16 mouse cellular contexts compared by ENCODE assay signal in genomic region chr14:122271104-122271746, GRCm38 (mm10).
A peak's percentile ranks its signal among the peaks of the same experiment; 100 is the strongest.
DNase-seq lines count a peak whose midpoint lies in the region; ATAC-seq and TF ChIP-seq lines count a peak whose summit lies in the region.
"Had no signal": no experiment of that assay in that cellular context is flagged by ENCODE, and none has a peak within 500 bp of the region (broad histone marks: within the 10 kb centered on the region; RNA-seq: fewer than 3 reads in every experiment).

No protein-coding gene starts in this region.

- peaks cover 6% of the 10 kb centered on the region for H3K4me1 ChIP-seq in kidney, embryonic 15.5 days
- H3K4me1 ChIP-seq in hindbrain, embryonic 10.5 days (replicated peaks): peaks cover 21% of the 10 kb centered on the region
- H3K4me1 ChIP-seq in midbrain, postnatal 0 days (ENCODE audit: insufficient read depth, low read length): no peaks in the 10 kb centered on the region
- H3K4me1 ChIP-seq: liver, embryonic 12.5 days had no signal

- no peaks in the 10 kb centered on the region for H3K9me3 ChIP-seq in kidney, embryonic 15.5 days (replicated peaks)
- no peaks in the 10 kb centered on the region for H3K9me3 ChIP-seq in hindbrain, embryonic 10.5 days
- H3K9me3 ChIP-seq in midbrain, postnatal 0 days (ENCODE audit: low read length): no peaks in the 10 kb centered on the region
- H3K9me3 ChIP-seq: liver, embryonic 12.5 days had no signal

- no peak overlapping the region for H3K27ac ChIP-seq in kidney, embryonic 15.5 days
- peak overlapping the region; percentile 82 for H3K27ac ChIP-seq in hindbrain, embryonic 10.5 days
- H3K27ac ChIP-seq in midbrain, postnatal 0 days (ENCODE audit: low read depth, low read length): no peak overlapping the region
- H3K27ac ChIP-seq: liver, embryonic 12.5 days; stomach, postnatal 0 days had no signal

- 0 out of 2 replicates have a peak, but pooled peaks have one; percentile 34 for ATAC-seq in kidney, embryonic 15.5 days (replicated peaks; ENCODE audit: low FRiP score)
- ATAC-seq in midbrain, postnatal 0 days (ENCODE audit: low FRiP score): peak; percentile 38; the same call in 1 of the 2 replicates
- ATAC-seq: liver, embryonic 12.5 days had no signal

- WGBS in kidney, embryonic 15.5 days: 34% methylated on average over 14 of the region's 14 CpGs
- WGBS in hindbrain, embryonic 10.5 days: 19% methylated on average over 14 of the region's 14 CpGs
- WGBS in midbrain, postnatal 0 days: 35% methylated on average over 14 of the region's 14 CpGs

- H3K36me3 ChIP-seq in kidney, embryonic 15.5 days: no peaks in the 10 kb centered on the region
- no peaks in the 10 kb centered on the region for H3K36me3 ChIP-seq in hindbrain, embryonic 10.5 days
- H3K36me3 ChIP-seq in midbrain, postnatal 0 days (ENCODE audit: insufficient read depth, low read length): no peaks in the 10 kb centered on the region
- H3K36me3 ChIP-seq: liver, embryonic 12.5 days had no signal

- no peak overlapping the region for H3K4me3 ChIP-seq in kidney, embryonic 15.5 days (replicated peaks)
- 0 out of 2 replicates have a peak overlapping the region, but pooled peaks have one; percentile 9 for H3K4me3 ChIP-seq in hindbrain, embryonic 10.5 days
- H3K4me3 ChIP-seq in midbrain, postnatal 0 days (ENCODE audit: low read depth, low read length): no peak overlapping the region
- H3K4me3 ChIP-seq: liver, embryonic 12.5 days had no signal

- TF ChIP-seq CTCF in midbrain, postnatal 0 days (IDR thresholded peaks at IDR 0.05): no peak

- H3K9ac ChIP-seq in kidney, embryonic 15.5 days: no peak overlapping the region
- H3K9ac ChIP-seq in midbrain, postnatal 0 days (replicated peaks; ENCODE audit: low read length, poor library complexity, severe bottlenecking): no peak overlapping the region
- H3K9ac ChIP-seq: liver, embryonic 12.5 days had no signal

- H3K27me3 ChIP-seq in kidney, embryonic 15.5 days: no peaks in the 10 kb centered on the region
- H3K27me3 ChIP-seq in hindbrain, embryonic 10.5 days (ENCODE audit: insufficient read depth, poor library complexity, severe bottlenecking): peaks cover 56% of the 10 kb centered on the region
- H3K27me3 ChIP-seq in midbrain, postnatal 0 days (ENCODE audit: insufficient read depth, low read length): peaks cover 6% of the 10 kb centered on the region; the same call in 1 of the 2 replicates
- H3K27me3 ChIP-seq: liver, embryonic 12.5 days had no signal

- H3K4me2 ChIP-seq in kidney, embryonic 15.5 days: no peak overlapping the region; the same call in 1 of the 2 replicates
- no peak overlapping the region for H3K4me2 ChIP-seq in midbrain, postnatal 0 days (ENCODE audit: low read depth, low read length, poor library complexity, severe bottlenecking)
- H3K4me2 ChIP-seq: liver, embryonic 12.5 days had no signal

- peak; percentile 21 for DNase-seq in cerebellum, adult 11-12 months
- no peak for DNase-seq in cerebellum, adult 18-20 months
- no peak for DNase-seq in kidney, adult 18-20 months
- DNase-seq in hindbrain, embryonic 10.5 days (ENCODE audit: low spot score): peak; percentile 36
- DNase-seq in midbrain, postnatal 0 days (ENCODE audit: low spot score): peak; percentile 37
- DNase-seq in urinary bladder, postnatal 4 days (ENCODE audit: low spot score in 2 of 2): no peak
- DNase-seq in thymus, adult 18-20 months: no peak
- DNase-seq: adrenal gland, postnatal 36 days; heart, adult 18-20 months; heart, postnatal 14 days; kidney, adult 11 months; lung, postnatal 14 days; spleen, adult 18-20 months had no signal

Comparison
In these comparisons a context has a peak if more than half of its experiments do, and no peak if none do; other contexts are left out.
1. DNase-seq: peak in cerebellum, adult 11-12 months (single experiment), hindbrain, embryonic 10.5 days (single experiment) and midbrain, postnatal 0 days (single experiment); none in cerebellum, adult 18-20 months (0 of 2), kidney, adult 18-20 months (single experiment), urinary bladder, postnatal 4 days (0 of 2) and thymus, adult 18-20 months (0 of 2).